Comparison of ENCODE assay signal across 8 mouse cellular contexts in the genomic region with DNA sequence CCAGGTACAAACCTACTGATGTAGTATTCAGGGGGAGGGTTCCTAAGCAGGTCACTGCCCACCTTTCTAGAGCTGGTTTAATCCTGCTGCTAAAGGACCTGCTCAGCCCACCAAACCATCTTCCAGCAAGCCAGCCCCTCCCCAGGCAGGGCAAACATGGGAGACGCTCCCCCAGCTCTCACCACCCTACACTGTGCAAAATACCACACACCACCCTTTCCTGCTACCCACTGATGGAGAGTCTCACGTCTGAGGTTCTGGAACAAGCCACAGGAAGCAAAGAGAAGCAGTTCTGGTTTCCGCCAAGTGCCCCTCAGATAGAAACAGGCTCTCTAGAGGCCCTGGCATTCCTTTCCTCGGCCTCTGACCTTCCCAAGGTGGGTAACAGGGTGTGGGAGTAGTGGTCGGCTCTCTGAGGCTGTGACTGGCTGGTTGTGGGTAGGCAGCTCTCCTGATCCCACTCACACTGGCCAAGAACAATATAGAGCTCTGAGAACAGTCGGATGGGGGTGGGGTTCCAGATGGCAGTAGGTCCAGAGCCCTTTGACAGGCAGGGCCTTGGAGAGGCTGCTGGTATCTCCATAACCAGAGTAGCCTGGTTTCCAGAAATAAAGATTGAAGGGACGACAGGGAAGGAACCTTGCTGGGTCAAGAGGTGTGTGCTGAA. TPM values are rescaled to one million over a fixed set of nuclear protein-coding genes. Genes with fewer than 3 reads are reported as not detected.
A peak's percentile ranks its signal among the peaks of the same experiment; 100 is the strongest.
DNase-seq lines count a peak whose midpoint lies in the region; ATAC-seq lines count a peak whose summit lies in the region.

No protein-coding gene starts in this region.

- peaks cover 15% of the 10 kb centered on the region for H3K4me1 ChIP-seq in lung, embryonic 16.5 days (replicated peaks; ENCODE audit: control insufficient read depth, insufficient read depth, low read length)
- H3K4me1 ChIP-seq in hindbrain, embryonic 12.5 days = peaks cover 15% of the 10 kb centered on the region
- H3K4me1 ChIP-seq in neural tube, embryonic 15.5 days = peaks cover 30% of the 10 kb centered on the region

- no peaks in the 10 kb centered on the region for H3K36me3 ChIP-seq in lung, embryonic 16.5 days (ENCODE audit: control insufficient read depth, insufficient read depth, low read length)
- H3K36me3 ChIP-seq in hindbrain, embryonic 12.5 days = no peaks in the 10 kb centered on the region; the same call in 1 of the 2 replicates
- H3K36me3 ChIP-seq in neural tube, embryonic 15.5 days = no peaks in the 10 kb centered on the region

- H3K27ac ChIP-seq in lung, embryonic 16.5 days (ENCODE audit: low read length) = peak overlapping the region; percentile 15
- peak overlapping the region; percentile 80; the same call in 1 of the 2 replicates for H3K27ac ChIP-seq in hindbrain, embryonic 12.5 days
- peak overlapping the region; percentile 88 for H3K27ac ChIP-seq in neural tube, embryonic 15.5 days (replicated peaks)

- peak overlapping the region; percentile 75 for H3K4me2 ChIP-seq in lung, embryonic 16.5 days (ENCODE audit: low read depth, low read length)
- H3K4me2 ChIP-seq in hindbrain, embryonic 12.5 days (replicated peaks) = peak overlapping the region; percentile 86
- peak overlapping the region; percentile 77 for H3K4me2 ChIP-seq in neural tube, embryonic 15.5 days

- WGBS in lung, embryonic 16.5 days = 27% methylated on average over 7 of the region's 7 CpGs
- WGBS in hindbrain, embryonic 12.5 days = 36% methylated on average over 7 of the region's 7 CpGs
- WGBS in neural tube, embryonic 15.5 days = 48% methylated on average over 7 of the region's 7 CpGs

- H3K4me3 ChIP-seq in lung, embryonic 16.5 days (ENCODE audit: low read length) = peak overlapping the region; percentile 52
- peak overlapping the region; percentile 60 for H3K4me3 ChIP-seq in hindbrain, embryonic 12.5 days
- H3K4me3 ChIP-seq in neural tube, embryonic 15.5 days (replicated peaks) = peak overlapping the region; percentile 58

- ATAC-seq in lung, embryonic 16.5 days (ENCODE audit: low read depth) = peak; percentile 15; the same call in 1 of the 2 replicates
- peak; percentile 37 for ATAC-seq in common myeloid progenitor, adult 5-6 weeks (replicated peaks; ENCODE audit: low read depth, poor library complexity, severe bottlenecking)
- peak; percentile 39 for ATAC-seq in hindbrain, embryonic 12.5 days (ENCODE audit: low FRiP score)
- ATAC-seq in neural tube, embryonic 15.5 days (ENCODE audit: low FRiP score) = peak; percentile 9; the same call in 1 of the 2 replicates
- no peak for ATAC-seq in monocyte, adult 5-6 weeks (replicated peaks; ENCODE audit: insufficient number of reproducible peaks, low FRiP score, low TSS enrichment, poor library complexity, severe bottlenecking)

- no peak for DNase-seq in lung, postnatal 14 days
- DNase-seq in thymus, postnatal 14 days = no peak
- DNase-seq in left cerebral cortex, adult 11 months (ENCODE audit: low spot score) = no peak

- no peaks in the 10 kb centered on the region for H3K9me3 ChIP-seq in lung, embryonic 16.5 days (ENCODE audit: control insufficient read depth, low read length)
- H3K9me3 ChIP-seq in hindbrain, embryonic 12.5 days (replicated peaks) = no peaks in the 10 kb centered on the region
- H3K9me3 ChIP-seq in neural tube, embryonic 15.5 days (replicated peaks) = no peaks in the 10 kb centered on the region

- H3K27me3 ChIP-seq in lung, embryonic 16.5 days (ENCODE audit: control insufficient read depth, insufficient read depth, low read depth, low read length) = peaks cover 27% of the 10 kb centered on the region
- H3K27me3 ChIP-seq in hindbrain, embryonic 12.5 days = peaks cover 42% of the 10 kb centered on the region
- H3K27me3 ChIP-seq in neural tube, embryonic 15.5 days (replicated peaks) = 0 out of 2 replicates have a peak, but pooled peaks cover 4% of the 10 kb centered on the region

- H3K9ac ChIP-seq in lung, embryonic 16.5 days (ENCODE audit: low read length) = no peak overlapping the region
- peak overlapping the region; percentile 83 for H3K9ac ChIP-seq in hindbrain, embryonic 12.5 days
- peak overlapping the region; percentile 82 for H3K9ac ChIP-seq in neural tube, embryonic 15.5 days (replicated peaks)

RNA-seq across cellular contexts. Expression of a gene that starts 1.4 kb away (rescaled TPM):
- polyA plus RNA-seq in lung, embryonic 16.5 days (2015; fragmentation: Nextera tagmentation; extraction: Ambion mirVana) = 19.1 and 20.2 TPM in 2 replicates
- total RNA-seq in common myeloid progenitor, adult 5-6 weeks (2017) = 1.9 TPM in 1 of 2 replicates, not detected in the other
- polyA plus RNA-seq in hindbrain, embryonic 12.5 days (2016; fragmentation: Nextera tagmentation; extraction: Ambion mirVana) = 26.5 and 28.0 TPM in 2 replicates
- polyA plus RNA-seq in neural tube, embryonic 15.5 days (2015; fragmentation: Nextera tagmentation; extraction: Ambion mirVana) = 49.5 and 55.6 TPM in 2 replicates
- 4.7 to 13.4 TPM (median 7.5 TPM) in 3 replicates for total RNA-seq in monocyte, adult 5-6 weeks (2017)

RNA-seq across cellular contexts. Expression of a gene that starts 15.5 kb away (rescaled TPM):
- polyA plus RNA-seq in lung, embryonic 16.5 days (2015; fragmentation: Nextera tagmentation; extraction: Ambion mirVana) = 11.5 and 12.0 TPM in 2 replicates
- total RNA-seq in common myeloid progenitor, adult 5-6 weeks (2017) = 0.18 TPM in 1 of 2 replicates, not detected in the other
- polyA plus RNA-seq in hindbrain, embryonic 12.5 days (2016; fragmentation: Nextera tagmentation; extraction: Ambion mirVana) = 27.6 and 28.8 TPM in 2 replicates
- 21.5 and 23.9 TPM in 2 replicates for polyA plus RNA-seq in neural tube, embryonic 15.5 days (2015; fragmentation: Nextera tagmentation; extraction: Ambion mirVana)
- not detected in 3 replicates for total RNA-seq in monocyte, adult 5-6 weeks (2017)

RNA-seq across cellular contexts. Expression of a gene that starts 31.6 kb away (rescaled TPM):
- not detected in 2 replicates for polyA plus RNA-seq in lung, embryonic 16.5 days (2015; fragmentation: Nextera tagmentation; extraction: Ambion mirVana)
- not detected in 2 replicates for total RNA-seq in common myeloid progenitor, adult 5-6 weeks (2017)
- polyA plus RNA-seq in hindbrain, embryonic 12.5 days (2016; fragmentation: Nextera tagmentation; extraction: Ambion mirVana) = 0.13 and 0.17 TPM in 2 replicates
- polyA plus RNA-seq in neural tube, embryonic 15.5 days (2015; fragmentation: Nextera tagmentation; extraction: Ambion mirVana) = 2.5 and 2.6 TPM in 2 replicates
- 0.39 TPM in 1 of 3 replicates, not detected in the others for total RNA-seq in monocyte, adult 5-6 weeks (2017)

RNA-seq across cellular contexts. Expression of a gene that starts 37.4 kb away (rescaled TPM):
- polyA plus RNA-seq in lung, embryonic 16.5 days (2015; fragmentation: Nextera tagmentation; extraction: Ambion mirVana) = 203 and 205 TPM in 2 replicates
- 67.7 and 94.1 TPM in 2 replicates for total RNA-seq in common myeloid progenitor, adult 5-6 weeks (2017)
- 180 and 190 TPM in 2 replicates for polyA plus RNA-seq in hindbrain, embryonic 12.5 days (2016; fragmentation: Nextera tagmentation; extraction: Ambion mirVana)
- 175 and 183 TPM in 2 replicates for polyA plus RNA-seq in neural tube, embryonic 15.5 days (2015; fragmentation: Nextera tagmentation; extraction: Ambion mirVana)
- total RNA-seq in monocyte, adult 5-6 weeks (2017) = 57.9 to 84.5 TPM (median 60.9 TPM) in 3 replicates

RNA-seq across cellular contexts. Expression of a gene that starts 44.3 kb away (rescaled TPM):
- polyA plus RNA-seq in lung, embryonic 16.5 days (2015; fragmentation: Nextera tagmentation; extraction: Ambion mirVana) = not detected in 2 replicates
- total RNA-seq in common myeloid progenitor, adult 5-6 weeks (2017) = not detected in 2 replicates
- polyA plus RNA-seq in hindbrain, embryonic 12.5 days (2016; fragmentation: Nextera tagmentation; extraction: Ambion mirVana) = not detected in 2 replicates
- 0.09 and 0.14 TPM in 2 replicates for polyA plus RNA-seq in neural tube, embryonic 15.5 days (2015; fragmentation: Nextera tagmentation; extraction: Ambion mirVana)
- not detected in 3 replicates for total RNA-seq in monocyte, adult 5-6 weeks (2017)

Comparison
In these comparisons a context has a peak if more than half of its experiments do, and no peak if none do; other contexts are left out.
1. H3K27ac ChIP-seq: peak in every context shown above with its lines; median percentile 88 in neural tube, embryonic 15.5 days; 80 in hindbrain, embryonic 12.5 days; 15 in lung, embryonic 16.5 days.